8 mouse cellular contexts compared by ENCODE assay signal in the genomic region with DNA sequence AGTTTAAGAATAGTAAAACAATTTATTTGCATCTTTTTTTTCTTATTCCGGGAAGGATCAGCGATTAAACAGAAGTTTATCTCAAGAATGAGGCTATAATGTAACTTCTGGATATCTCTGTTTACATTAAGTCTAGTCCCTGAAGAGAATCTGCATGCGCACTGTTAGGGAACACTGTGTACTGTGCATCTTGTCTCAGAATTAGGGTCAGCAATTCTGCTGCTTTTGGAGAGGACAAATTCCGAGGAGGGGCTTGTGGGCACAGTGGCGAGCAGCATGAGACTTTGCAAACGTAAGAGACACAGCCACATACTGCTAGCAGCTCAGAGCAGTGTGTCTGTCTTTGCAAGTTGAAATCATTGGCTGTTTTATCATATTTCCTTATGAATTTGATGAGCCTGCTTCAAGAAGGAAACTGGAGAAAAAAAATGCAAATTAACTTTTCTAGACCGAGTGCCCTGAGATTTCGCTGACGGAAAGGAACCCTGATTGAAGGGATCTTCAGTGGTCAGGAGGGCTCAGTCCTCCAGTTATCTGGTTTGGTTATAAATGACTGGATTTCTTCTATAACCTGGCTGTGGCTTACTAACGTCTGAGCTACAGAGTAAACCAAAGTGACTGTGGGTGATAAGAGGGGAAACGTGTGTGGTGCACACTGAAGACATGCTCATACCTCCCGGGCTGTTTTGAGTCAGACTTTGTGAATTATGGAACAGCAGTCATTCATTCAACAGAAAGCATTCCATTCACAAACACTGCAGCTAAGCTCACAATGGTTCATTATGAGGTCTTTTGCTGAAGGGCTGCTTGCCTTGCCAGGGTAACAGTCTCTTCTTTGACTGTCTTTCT.
DNase-seq lines count a peak whose midpoint lies in the region; ATAC-seq and TF ChIP-seq lines count a peak whose summit lies in the region.

No protein-coding gene starts in this region.

- H3K36me3 ChIP-seq in embryonic facial prominence, embryonic 13.5 days, result no peaks in the 10 kb centered on the region
- H3K36me3 ChIP-seq in intestine, embryonic 14.5 days (ENCODE audit: control insufficient read depth, insufficient read depth, low read length), result no peaks in the 10 kb centered on the region
- H3K36me3 ChIP-seq in midbrain, embryonic 16.5 days (ENCODE audit: control insufficient read depth, insufficient read depth, low read length), result no peaks in the 10 kb centered on the region

- peak overlapping the region; percentile 66 for H3K4me2 ChIP-seq in embryonic facial prominence, embryonic 13.5 days
- peak overlapping the region; percentile 58 for H3K4me2 ChIP-seq in intestine, embryonic 14.5 days (ENCODE audit: low read length)
- H3K4me2 ChIP-seq in midbrain, embryonic 16.5 days (ENCODE audit: low read length), result peak overlapping the region; percentile 86

- intact Hi-C loops in gastrocnemius, adult 2 months (cut with DNase I), result loop anchor here (1.0 to 5.0 kb wide), 3 partner anchors 141 to 351 kb away; no protein-coding TSS in a partner anchor

- ATAC-seq in embryonic facial prominence, embryonic 13.5 days (ENCODE audit: insufficient number of reproducible peaks, insufficient read depth, low FRiP score, low TSS enrichment, low read depth), result no peak
- peak; percentile 48; the same call in 1 of the 2 replicates for ATAC-seq in intestine, embryonic 14.5 days (replicated peaks; ENCODE audit: low FRiP score, low TSS enrichment, low read depth)
- peak; percentile 59 for ATAC-seq in midbrain, embryonic 16.5 days

- WGBS in embryonic facial prominence, embryonic 13.5 days, result 30% methylated on average over 12 of the region's 12 CpGs
- 18% methylated on average over 12 of the region's 12 CpGs for WGBS in intestine, embryonic 14.5 days
- 31% methylated on average over 12 of the region's 12 CpGs for WGBS in midbrain, embryonic 16.5 days

- H3K4me1 ChIP-seq in embryonic facial prominence, embryonic 13.5 days, result peaks cover 14% of the 10 kb centered on the region
- peaks cover 14% of the 10 kb centered on the region for H3K4me1 ChIP-seq in intestine, embryonic 14.5 days (replicated peaks; ENCODE audit: control insufficient read depth, insufficient read depth, low read length)
- H3K4me1 ChIP-seq in midbrain, embryonic 16.5 days (ENCODE audit: control insufficient read depth, insufficient read depth, low read length), result peaks cover 5% of the 10 kb centered on the region; the same call in 1 of the 2 replicates

- peak overlapping the region; percentile 86 for H3K27ac ChIP-seq in gastrocnemius, adult 2 months
- 0 out of 2 replicates have a peak overlapping the region, but pooled peaks have one; percentile 17 for H3K27ac ChIP-seq in embryonic facial prominence, embryonic 13.5 days
- H3K27ac ChIP-seq in intestine, embryonic 14.5 days (ENCODE audit: low read depth), result peak overlapping the region; percentile 62
- H3K27ac ChIP-seq in midbrain, embryonic 16.5 days (ENCODE audit: low read length), result peak overlapping the region; percentile 5; the same call in 1 of the 2 replicates

- H3K4me3 ChIP-seq in gastrocnemius, adult 2 months, result peak overlapping the region; percentile 80
- H3K4me3 ChIP-seq in embryonic facial prominence, embryonic 13.5 days, result peak overlapping the region; percentile 49
- H3K4me3 ChIP-seq in intestine, embryonic 14.5 days (ENCODE audit: low read depth, low read length), result peak overlapping the region; percentile 44
- no peak overlapping the region for H3K4me3 ChIP-seq in midbrain, embryonic 16.5 days (ENCODE audit: low read depth, low read length)

- no peak for TF ChIP-seq CTCF in gastrocnemius, adult 2 months (IDR thresholded peaks at IDR 0.05)

- H3K9me3 ChIP-seq in embryonic facial prominence, embryonic 13.5 days, result no peaks in the 10 kb centered on the region
- H3K9me3 ChIP-seq in intestine, embryonic 14.5 days (ENCODE audit: control insufficient read depth, low read length), result no peaks in the 10 kb centered on the region
- no peaks in the 10 kb centered on the region for H3K9me3 ChIP-seq in midbrain, embryonic 16.5 days (replicated peaks; ENCODE audit: control insufficient read depth, low read length, poor library complexity, severe bottlenecking)

- H3K9ac ChIP-seq in embryonic facial prominence, embryonic 13.5 days, result peak overlapping the region; percentile 71
- H3K9ac ChIP-seq in intestine, embryonic 14.5 days (ENCODE audit: low read length), result peak overlapping the region; percentile 39
- no peak overlapping the region for H3K9ac ChIP-seq in midbrain, embryonic 16.5 days (ENCODE audit: low read depth, low read length)

- peaks cover 20% of the 10 kb centered on the region for H3K27me3 ChIP-seq in embryonic facial prominence, embryonic 13.5 days
- H3K27me3 ChIP-seq in intestine, embryonic 14.5 days (replicated peaks; ENCODE audit: control insufficient read depth, insufficient read depth, low read length), result no peaks in the 10 kb centered on the region
- H3K27me3 ChIP-seq in midbrain, embryonic 16.5 days (ENCODE audit: control insufficient read depth, insufficient read depth, low read depth, low read length), result no peaks in the 10 kb centered on the region; the same call in 1 of the 2 replicates

- DNase-seq in gastrocnemius, adult 2 months, result no peak
- no peak for DNase-seq in gastrocnemius, adult 18-20 months (ENCODE audit: low spot score)
- DNase-seq in intestine, embryonic 14.5 days (ENCODE audit: low spot score), result no peak
- no peak for DNase-seq in ovary, postnatal 10 days (ENCODE audit: low spot score)
- DNase-seq in gastrocnemius, postnatal 4 days (ENCODE audit: low spot score in 2 of 2), result no peak
- no peak for DNase-seq in gastrocnemius, postnatal 10 days

Comparison
In these comparisons a context has a peak if more than half of its experiments do, and no peak if none do; other contexts are left out.
1. H3K27ac ChIP-seq: peak in every context shown above with its lines; median percentile 86 in gastrocnemius, adult 2 months; 62 in intestine, embryonic 14.5 days; 17 in embryonic facial prominence, embryonic 13.5 days; 5 in midbrain, embryonic 16.5 days.